Mouse (Mus musculus) retina, adult 2 months (tissue): ENCODE measurements around the gene 1700017B05Rik.
"Not testable (repeated sequence)": the region's sequence is repeated elsewhere in the genome, so short reads cannot be mapped to it uniquely, and the experiment has no call there.

ENCODE experiments used
- DNase-seq: peaks from one replicate; pipeline ENCODE4 v3.0.0-alpha.2; 2012; ENCODE audit warnings: low read depth, low spot score

Gene 1700017B05Rik

GRCm38 (mm10) chr9:57261913-57262794, at the start of gene 1700017B05Rik:
Gene 1700017B05Rik, minus strand, starts transcription at chr9:57262612.
- peak; percentile 25 for DNase-seq

DNA sequence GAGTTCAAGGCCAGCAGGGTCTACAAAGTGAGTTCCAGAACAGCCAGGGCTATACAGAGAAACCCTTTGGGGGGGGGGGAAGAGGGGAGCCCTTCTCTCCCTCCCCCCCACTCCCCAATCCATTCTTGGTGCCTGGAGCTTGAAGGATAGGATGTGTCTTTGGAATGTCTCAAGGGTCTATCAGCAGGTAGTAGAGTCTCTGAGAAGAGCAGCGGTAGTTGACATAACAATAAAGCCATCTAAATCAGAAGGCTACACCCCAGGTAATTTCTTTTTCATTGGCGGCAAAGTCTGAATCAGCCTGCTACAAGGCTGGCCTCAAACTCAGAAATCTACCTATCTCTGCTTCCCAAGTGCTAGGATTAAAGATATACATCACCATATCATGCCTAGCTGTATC, 48.5 kb upstream of the 1700017B05Rik start:
- no peak for DNase-seq

DNA sequence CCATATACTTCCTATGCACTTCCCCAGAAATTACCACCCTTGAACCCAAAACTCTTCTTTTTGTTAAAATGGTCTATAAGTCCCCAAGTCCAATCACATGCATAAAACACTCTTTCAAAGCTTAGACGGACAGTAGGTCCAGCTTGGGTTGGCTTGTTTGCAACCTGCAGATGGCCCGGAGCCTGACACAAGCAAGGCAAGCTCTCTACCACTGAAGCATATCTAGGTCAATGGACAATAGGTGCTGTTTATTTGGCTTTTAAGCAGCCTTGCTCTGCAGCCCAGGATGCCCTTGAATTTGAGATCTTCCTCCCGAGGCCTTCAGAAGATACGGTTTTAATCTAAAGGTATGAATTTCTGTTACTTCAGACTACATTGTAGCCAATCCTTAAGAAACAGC, 46.9 kb upstream of the 1700017B05Rik start:
- no peak for DNase-seq

- no peak for DNase-seq
Observed at GRCm38 (mm10) chr9:57307456-57307855, 45.0 kb upstream of the 1700017B05Rik start.

GRCm38 (mm10) chr9:57304716-57305115, 42.3 kb upstream of the 1700017B05Rik start:
- not testable (repeated sequence) for DNase-seq

DNA sequence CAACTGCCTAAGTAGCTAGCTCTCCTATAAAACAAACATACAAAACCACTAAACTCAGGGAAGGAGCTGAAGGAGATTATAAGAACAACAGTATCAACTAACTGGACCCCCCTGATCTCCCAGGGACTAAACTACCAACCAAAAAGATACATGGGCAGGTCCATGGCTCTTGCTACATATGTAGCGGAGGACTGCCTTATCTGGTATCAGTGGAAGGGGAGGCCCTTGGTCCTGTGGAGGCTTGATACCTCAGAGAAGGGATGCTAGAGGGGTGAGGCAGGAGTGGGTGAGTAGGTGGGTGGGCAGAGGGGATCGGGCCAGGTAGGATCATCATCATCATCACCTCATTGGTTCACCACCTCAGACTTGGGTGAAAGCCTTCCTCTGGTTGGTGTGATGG, 41.8 kb upstream of the 1700017B05Rik start:
- DNase-seq: no peak

DNA sequence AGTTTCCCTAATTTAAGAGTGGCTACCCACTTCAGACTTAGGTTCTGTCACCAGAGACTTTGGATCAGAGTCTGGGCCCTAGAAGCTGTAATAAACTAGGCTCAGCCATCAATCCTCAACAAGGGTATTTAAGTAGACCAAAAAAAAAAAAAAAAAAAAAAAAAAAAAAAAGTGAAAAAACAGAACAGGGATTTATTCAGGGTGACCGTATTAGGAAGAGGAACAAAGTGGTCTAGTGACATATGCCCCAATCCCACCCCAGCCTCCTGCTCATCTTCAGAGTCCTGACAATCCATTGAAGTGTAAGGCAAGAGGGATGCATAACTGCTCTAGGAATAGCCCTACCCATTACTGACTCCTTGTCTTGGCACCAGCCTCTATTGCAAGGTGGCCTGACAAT, 40.9 kb upstream of the 1700017B05Rik start:
- no peak for DNase-seq

GRCm38 (mm10) chr9:57300825-57301224, 38.4 kb upstream of the 1700017B05Rik start:
- no peak for DNase-seq

DNA sequence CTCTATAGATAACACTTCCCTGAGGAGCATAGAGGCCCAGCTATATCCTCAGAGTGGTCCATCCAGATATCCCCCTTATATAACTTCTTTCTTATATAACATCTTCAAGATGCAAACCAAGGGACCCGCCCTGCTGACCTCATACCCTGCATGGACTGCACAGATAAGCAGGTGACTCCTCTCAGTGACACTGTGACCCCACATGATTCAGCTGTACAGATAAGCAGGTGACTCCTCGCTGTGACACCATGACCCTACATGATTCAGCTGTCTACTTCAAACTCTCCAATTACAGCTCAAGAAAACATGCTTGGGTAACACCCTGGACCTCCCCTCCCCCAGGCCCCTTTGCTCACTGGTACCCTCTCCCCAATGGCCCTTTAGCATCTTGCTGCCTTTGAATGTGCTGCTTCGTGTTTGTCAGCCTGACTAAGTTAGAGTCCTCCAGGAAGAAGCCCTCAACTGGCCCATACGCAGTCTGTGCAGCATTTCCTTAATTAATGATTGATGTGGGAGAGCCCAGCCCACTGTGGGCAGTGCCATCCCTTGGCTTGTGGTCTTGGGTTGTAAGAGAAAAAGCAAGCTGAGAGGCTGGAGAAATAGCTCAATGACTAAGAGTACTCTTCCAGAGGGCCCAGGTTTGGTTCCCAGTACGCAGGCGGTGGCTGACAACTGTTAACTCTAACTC, 37.5 kb upstream of the 1700017B05Rik start:
- no peak for DNase-seq

DNA sequence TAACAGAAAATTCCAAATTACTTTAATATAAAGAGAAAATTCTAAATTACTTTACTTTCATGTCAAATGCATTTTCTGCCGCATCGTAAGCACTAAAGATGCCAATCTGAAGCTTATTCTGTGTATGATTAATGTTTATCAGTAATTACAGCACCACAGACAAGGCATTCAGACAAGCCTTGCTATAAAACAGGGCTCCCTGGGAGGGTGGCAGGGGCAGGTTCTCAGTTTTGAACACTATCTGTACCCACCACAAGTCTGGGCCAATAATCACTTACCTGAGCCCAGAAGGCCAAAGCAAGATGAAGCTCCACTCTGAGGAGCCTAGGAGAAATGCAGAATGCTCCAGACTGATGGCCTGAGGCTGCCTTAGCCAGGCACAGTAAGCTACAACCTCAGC, 35.5 kb upstream of the 1700017B05Rik start:
- DNase-seq: no peak

GRCm38 (mm10) chr9:57296277-57296676, 33.9 kb upstream of the 1700017B05Rik start:
- no peak for DNase-seq

GRCm38 (mm10) chr9:57295666-57296065, 33.3 kb upstream of the 1700017B05Rik start:
- DNase-seq: no peak

DNA sequence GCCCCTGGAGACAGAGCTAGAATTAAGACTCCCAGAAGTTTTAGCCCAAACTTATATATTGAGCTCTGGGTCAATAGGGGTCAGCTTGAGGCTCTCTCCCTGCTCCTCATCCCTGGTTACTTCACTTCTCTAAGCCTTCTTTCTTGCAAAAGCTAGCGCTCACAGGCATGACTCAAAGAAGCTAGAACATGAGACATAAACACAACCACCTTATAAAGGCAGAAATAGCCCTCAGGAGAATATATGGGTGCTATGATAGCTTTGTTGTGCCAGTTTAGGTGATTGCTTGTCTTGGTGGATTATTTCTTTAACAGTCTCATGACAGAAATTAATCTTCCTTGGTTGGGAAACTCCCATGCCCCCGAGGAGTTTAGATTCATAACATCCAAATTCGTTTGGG, 32.5 kb upstream of the 1700017B05Rik start:
- no peak for DNase-seq

DNA sequence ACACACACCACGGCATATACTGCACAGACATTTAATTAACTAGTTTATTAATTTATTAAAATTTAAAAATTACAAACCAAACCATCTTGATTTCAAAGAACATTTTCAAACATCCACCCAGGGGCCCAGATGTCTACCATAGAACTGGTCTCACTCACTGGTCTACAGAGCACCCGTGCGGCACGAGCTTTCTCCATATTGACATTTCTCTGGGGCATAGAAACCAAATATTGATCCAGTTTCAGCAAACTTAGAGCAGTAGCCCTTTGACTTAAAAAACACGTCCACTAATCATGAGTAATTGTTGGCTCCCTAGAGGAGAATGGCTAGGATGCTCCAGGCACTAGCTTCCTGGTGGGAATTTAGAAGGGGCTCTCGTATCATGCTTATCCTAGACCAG, 24.8 kb upstream of the 1700017B05Rik start:
- DNase-seq: no peak

DNA sequence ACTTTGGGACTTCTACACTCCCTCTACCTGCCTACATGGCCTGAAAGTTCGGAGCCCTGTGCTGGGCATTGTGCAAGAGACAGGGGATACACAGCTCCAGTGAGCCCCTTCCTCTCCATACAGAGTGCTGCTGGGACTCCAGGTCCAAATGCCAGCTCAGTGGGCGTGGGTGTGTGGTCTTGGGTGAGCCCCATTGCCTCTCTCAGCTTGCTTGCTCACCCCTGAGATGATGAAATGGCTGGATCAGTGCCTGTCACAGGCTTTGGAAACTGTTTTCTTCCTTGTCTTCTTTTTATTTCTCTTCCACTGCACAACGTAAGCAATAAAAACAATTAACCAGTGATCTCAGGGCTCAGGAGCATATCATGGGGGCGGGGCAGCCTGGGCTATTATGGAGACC, 20.9 kb upstream of the 1700017B05Rik start:
- DNase-seq: no peak

DNA sequence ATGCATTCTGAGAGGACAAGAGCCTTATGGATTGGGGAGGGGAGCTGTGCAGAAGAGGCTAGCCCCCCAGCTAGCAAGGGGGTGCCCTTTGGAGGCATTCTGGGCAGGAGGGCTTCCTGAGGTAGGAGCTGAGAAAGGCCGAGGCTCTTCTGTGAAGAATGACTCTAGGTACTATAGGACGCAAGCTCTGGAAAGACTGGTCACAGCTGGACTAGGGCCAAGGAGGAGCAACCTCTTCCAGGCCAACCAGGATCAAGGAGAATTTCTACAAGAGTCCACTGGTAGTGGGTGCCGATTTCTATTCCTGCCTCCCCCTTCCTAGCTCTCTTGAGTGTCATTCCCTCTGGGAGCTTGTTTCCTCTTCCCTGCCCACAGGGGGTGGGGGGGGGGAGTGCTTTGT, 20.3 kb upstream of the 1700017B05Rik start:
- no peak for DNase-seq

DNA sequence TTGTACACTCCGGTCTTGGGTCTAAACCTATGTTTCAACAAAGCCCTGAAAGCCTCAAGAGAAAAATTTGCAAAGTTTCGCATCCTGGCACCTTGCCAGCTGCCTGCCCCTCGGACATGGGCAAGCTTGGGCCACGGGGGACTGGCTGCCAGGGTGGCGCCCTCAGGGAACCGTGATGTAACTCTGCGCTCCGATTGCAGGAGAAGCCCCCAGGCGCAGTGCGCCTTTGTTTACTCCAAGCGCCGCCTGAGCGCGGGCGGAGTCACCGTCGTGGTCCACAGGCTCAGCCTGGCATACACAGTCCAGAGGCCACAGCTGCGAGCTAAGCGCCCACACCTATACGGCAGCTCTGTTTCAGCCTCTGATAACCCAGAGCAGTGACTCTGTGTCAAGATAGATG, 19.1 kb upstream of the 1700017B05Rik start:
- no peak for DNase-seq

DNA sequence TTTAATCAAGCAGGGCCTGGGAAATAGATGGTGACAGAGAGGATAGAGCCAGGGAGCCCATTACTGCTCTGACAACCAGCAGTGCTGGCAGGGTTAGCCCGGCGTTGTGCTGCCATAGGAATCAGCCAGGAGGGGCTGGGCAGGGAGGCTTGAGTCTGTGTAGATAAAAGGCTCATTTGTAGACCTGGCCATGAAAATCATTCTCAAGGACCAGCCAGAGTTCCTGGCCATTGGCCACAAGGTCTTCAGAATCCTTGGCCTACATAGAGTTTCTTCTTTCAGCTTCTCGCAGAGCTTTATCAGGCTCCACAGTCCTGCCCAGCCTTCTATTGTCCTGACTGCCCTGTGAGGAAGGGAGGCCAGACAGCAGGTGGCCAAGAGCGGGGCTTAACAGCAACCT, 17.0 kb upstream of the 1700017B05Rik start:
- no peak for DNase-seq

GRCm38 (mm10) chr9:57278268-57278667, 15.9 kb upstream of the 1700017B05Rik start:
- DNase-seq: no peak

DNA sequence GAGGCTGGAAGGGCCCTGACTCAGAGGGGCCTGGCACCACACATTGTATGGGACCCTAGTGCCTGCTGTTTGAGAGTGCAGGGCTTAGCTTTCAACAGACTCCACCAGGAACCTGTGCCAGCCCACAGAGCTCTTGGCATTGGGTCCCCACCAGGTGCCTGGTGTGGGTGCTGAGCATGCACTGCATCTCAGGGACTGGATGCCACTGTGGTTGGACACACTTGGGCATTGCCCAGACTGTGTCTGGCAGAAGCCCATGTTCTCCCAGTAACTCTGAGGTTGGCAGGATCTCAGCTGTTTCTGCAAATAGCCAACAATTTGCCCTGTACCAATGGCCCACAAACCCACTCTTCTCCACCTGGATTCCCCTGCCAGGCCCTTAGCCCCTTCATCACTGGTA, 13.9 kb upstream of the 1700017B05Rik start:
- DNase-seq: no peak

DNA sequence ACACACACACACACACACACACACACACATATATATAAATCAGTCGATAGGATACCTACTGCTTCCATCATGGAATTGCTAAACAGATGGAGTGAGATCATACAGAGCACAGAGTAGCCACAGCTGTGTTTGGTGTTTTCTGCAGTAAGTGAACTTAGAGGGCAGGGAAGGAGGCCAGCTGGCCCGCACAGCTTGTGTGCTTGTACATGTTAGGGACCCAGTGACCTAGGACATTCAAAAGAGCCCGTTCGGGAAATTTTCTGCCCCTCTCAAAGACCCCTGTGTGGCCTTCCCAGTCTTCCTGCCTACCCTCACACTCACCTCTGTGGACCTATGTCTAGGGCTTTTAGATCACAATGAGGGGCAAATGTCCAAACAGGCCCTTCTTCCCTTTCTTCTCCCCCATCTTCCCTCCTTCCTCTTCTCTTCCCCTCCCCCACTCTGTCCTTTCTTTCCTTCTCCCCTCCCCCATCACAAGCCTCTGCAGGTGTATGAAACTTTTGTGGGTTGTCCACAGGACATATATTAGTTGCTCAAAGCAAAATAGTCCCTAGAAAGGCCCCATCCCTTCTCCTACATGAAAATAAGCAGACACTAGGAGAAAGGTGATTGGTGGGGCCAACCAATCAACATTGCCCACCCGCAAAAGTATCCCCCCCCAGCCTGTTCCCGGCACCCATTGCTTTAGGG, 11.5 kb upstream of the 1700017B05Rik start:
- DNase-seq: no peak
